Mouse (Mus musculus) heart, postnatal 0 days (tissue): Measurements from ENCODE around the gene Smc4. TPM values are rescaled to one million over a fixed set of nuclear protein-coding genes. Genes with fewer than 3 reads are reported as not detected.
"Not testable (repeated sequence)": the region's sequence is repeated elsewhere in the genome, so short reads cannot be mapped to it uniquely, and the experiment has no call there.

Experiments
- ATAC-seq: fragments of 200-750 bp; cut with Nextera tagmentation; 2 replicates; pipeline ENCODE4 v1.8.0; 2017; ENCODE audit warnings: low read depth, moderate number of reproducible peaks, moderate library complexity; ENCODE audit not compliant: insufficient read depth
- DNase-seq: peaks from one replicate; pipeline ENCODE4 v3.0.0-alpha.2; 2016; ENCODE audit warnings: low spot score
- H3K27ac ChIP-seq: fragments of 300-500 bp; sonication (generic); 2 replicates; pipeline ENCODE4 v1.5.1; 2014; ENCODE audit warnings: low read depth, mild to moderate bottlenecking
- H3K27me3 ChIP-seq: fragments of 300-500 bp; sonication (generic); 2 replicates; pipeline ENCODE4 v1.6.1; 2014; ENCODE audit warnings: low read length, mixed read lengths; ENCODE audit not compliant: control insufficient read depth, insufficient read depth
- H3K36me3 ChIP-seq: fragments of 300-500 bp; sonication (generic); replicated peaks from 2 replicates; pipeline ENCODE4 v1.6.1; 2014; ENCODE audit warnings: low read length, mixed read lengths; ENCODE audit not compliant: control insufficient read depth, insufficient read depth
- H3K4me1 ChIP-seq: fragments of 300-500 bp; sonication (generic); 2 replicates; pipeline ENCODE4 v1.6.1; 2014; ENCODE audit warnings: antibody characterized with exemption; ENCODE audit not compliant: control insufficient read depth, insufficient read depth
- H3K4me2 ChIP-seq: fragments of 300-500 bp; sonication (generic); 2 replicates; pipeline ENCODE4 v1.6.1; 2014; ENCODE audit warnings: low read depth, mild to moderate bottlenecking, low read length, moderate library complexity
- H3K4me3 ChIP-seq: fragments of 300-500 bp; sonication (generic); 2 replicates; pipeline ENCODE4 v1.5.1; 2014; ENCODE audit warnings: low read depth, low read length
- H3K9ac ChIP-seq: fragments of 300-500 bp; sonication (generic); replicated peaks from 2 replicates; pipeline ENCODE4 v1.6.1; 2014; ENCODE audit warnings: low read depth, low read length, mixed read lengths
- H3K9me3 ChIP-seq: fragments of 300-500 bp; sonication (generic); replicated peaks from 2 replicates; pipeline ENCODE4 v1.6.1; 2016; ENCODE audit warnings: low read length; ENCODE audit not compliant: control insufficient read depth
- CTCF ChIP-seq: IDR thresholded peaks from 2 replicates; pipeline ENCODE4 v1.5.1; 2016; ENCODE audit warnings: antibody characterized with exemption, control low read depth, low read depth
- EP300 ChIP-seq: IDR thresholded peaks from 2 replicates; pipeline ENCODE4 v1.6.1; 2016; ENCODE audit warnings: antibody characterized with exemption, low read depth
- WGBS: fragments of 180-500 bp; shearing (Covaris S2); extraction: QIAGEN DNeasy Blood & Tissue Kit; methylation state at CpG from one replicate; pipeline ENCODE4 v1.1.7; 2014; 5-methylcytosine and 5-hydroxymethylcytosine counted together
- polyA plus RNA-seq: library from polyadenylated mRNA; unstranded; fragments of >200 nt; fragmentation: Nextera tagmentation; extraction: Ambion mirVana; gene quantifications from 2 replicates; pipeline ENCODE4 v1.2.1, GENCODE M21; 2015
- total RNA-seq: library from RNA; depleted of rRNA; stranded (reverse); fragments of >200 nt; gene quantifications from 2 replicates; pipeline ENCODE4 v1.2.3, GENCODE M21; 2014; ENCODE audit warnings: low replicate concordance

Smc4 gene
- total and polyA plus RNA-seq, 2 experiments from 2014 or later, result 32.8 to 77.1 TPM

- TF ChIP-seq EP300 (no peak), CTCF (no peak)
Observed at GRCm38 (mm10) chr3:69005338-69006245, 1.1 kb downstream of the Smc4 start.

GRCm38 (mm10) chr3:69006246-69006760, 1.8 kb downstream of the Smc4 start:
- DNase-seq (no peak), ATAC-seq (no peak)
- H3K9ac ChIP-seq, result peak overlapping the region; percentile 92
- 2% methylated on average over 21 of the region's 21 CpGs for WGBS
- peak overlapping the region; percentile 79 for H3K4me2 ChIP-seq
- TF ChIP-seq CTCF (no peak), EP300 (no peak)
- no peaks in the 10 kb centered on the region for H3K27me3 ChIP-seq
- H3K4me1 ChIP-seq, result peaks cover 12% of the 10 kb centered on the region
- 0 out of 2 replicates have a peak, but pooled peaks cover 3% of the 10 kb centered on the region for H3K36me3 ChIP-seq
- H3K4me3 ChIP-seq, result peak overlapping the region; percentile 97
- H3K9me3 ChIP-seq, result no peaks in the 10 kb centered on the region
- peak overlapping the region; percentile 96 for H3K27ac ChIP-seq

More at GRCm38 (mm10) chr3:69005338-69006245, 1.1 kb downstream of the Smc4 start:
- H3K36me3 ChIP-seq, result 0 out of 2 replicates have a peak, but pooled peaks cover 3% of the 10 kb centered on the region
- DNase-seq, result peak; percentile 52
- H3K4me1 ChIP-seq, result peaks cover 12% of the 10 kb centered on the region
- H3K9ac ChIP-seq, result peak overlapping the region; percentile 92
- H3K27me3 ChIP-seq, result no peaks in the 10 kb centered on the region
- peak overlapping the region; percentile 96 for H3K27ac ChIP-seq
- H3K4me2 ChIP-seq, result peak overlapping the region; percentile 79
- under 1% methylated on average over 71 of the region's 72 CpGs for WGBS
- H3K9me3 ChIP-seq, result no peaks in the 10 kb centered on the region
- peak; percentile 56 for ATAC-seq
- H3K4me3 ChIP-seq, result peak overlapping the region; percentile 97

- H3K36me3 ChIP-seq, result 0 out of 2 replicates have a peak, but pooled peaks cover 7% of the 10 kb centered on the region
- H3K9ac ChIP-seq, result 0 out of 2 replicates have a peak overlapping the region, but pooled peaks have one; percentile 25
- 30% methylated on average over 2 of the region's 2 CpGs for WGBS
- no peak for TF ChIP-seq EP300
- no peak for TF ChIP-seq CTCF
- ATAC-seq, result no peak
- no peak overlapping the region for H3K27ac ChIP-seq
- no peak for DNase-seq
- peaks cover 8% of the 10 kb centered on the region; the same call in 1 of the 2 replicates for H3K4me1 ChIP-seq
- no peak overlapping the region for H3K4me3 ChIP-seq
- no peaks in the 10 kb centered on the region for H3K27me3 ChIP-seq
- H3K4me2 ChIP-seq, result peak overlapping the region; percentile 36; the same call in 1 of the 2 replicates
- H3K9me3 ChIP-seq, result no peaks in the 10 kb centered on the region
Observed at GRCm38 (mm10) chr3:69008873-69009272, 4.3 kb downstream of the Smc4 start.

- no peak overlapping the region for H3K4me3 ChIP-seq
- H3K4me2 ChIP-seq, result no peak overlapping the region
- TF ChIP-seq EP300, result no peak
- no peak for TF ChIP-seq CTCF
- H3K27me3 ChIP-seq, result no peaks in the 10 kb centered on the region
- peaks cover 59% of the 10 kb centered on the region for H3K36me3 ChIP-seq
- no peak overlapping the region for H3K27ac ChIP-seq
- no peaks in the 10 kb centered on the region for H3K9me3 ChIP-seq
- DNase-seq (no peak), ATAC-seq (no peak)
- WGBS, result 88% methylated on average over 3 of the region's 3 CpGs
- no peaks in the 10 kb centered on the region for H3K4me1 ChIP-seq
- no peak overlapping the region for H3K9ac ChIP-seq
Observed at GRCm38 (mm10) chr3:69017181-69017580, 12.6 kb downstream of the Smc4 start.

GRCm38 (mm10) chr3:69018635-69019034, 14.1 kb downstream of the Smc4 start:
- H3K4me1 ChIP-seq, H3K9me3 ChIP-seq, H3K4me2 ChIP-seq, DNase-seq, H3K27ac ChIP-seq, H3K27me3 ChIP-seq, H3K9ac ChIP-seq, H3K4me3 ChIP-seq, ATAC-seq: not testable (repeated sequence)
- 97% methylated on average over 2 of the region's 2 CpGs for WGBS
- H3K36me3 ChIP-seq, result peaks cover 63% of the 10 kb centered on the region
